Mouse (Mus musculus): Measurements from ENCODE around the gene D7Ertd443e.

- TF ChIP-seq CTCF (IDR thresholded peaks at IDR 0.05; ENCODE audit: borderline replicate concordance, insufficient read depth, low read length) = no peak
- TF ChIP-seq POLR2A (IDR thresholded peaks at IDR 0.05; ENCODE audit: low read depth, low read length) = no peak
Measured at GRCm38 (mm10) chr7:134238863-134239262, 146.6 kb downstream of the D7Ertd443e start.
